Mouse (Mus musculus) MEL (cell line): ENCODE data around the gene Fbxl2. TPM values are rescaled to one million over a fixed set of nuclear protein-coding genes. Genes with fewer than 3 reads are reported as not detected.
A peak's percentile ranks its signal among the peaks of the same experiment; 100 is the strongest.

ENCODE experiments used
- DNase-seq: peaks from one replicate; pipeline ENCODE4 v3.0.0; 2011; ENCODE audit warnings: low read depth, low spot score
- H3K27ac ChIP-seq: 2 replicates; pipeline ENCODE4 v1.5.1; 2012; ENCODE audit warnings: low read depth, mild to moderate bottlenecking, control low read depth, low read length, moderate library complexity; ENCODE audit not compliant: control insufficient read depth
- H3K27me3 ChIP-seq, 2 experiments: fragments of 150-350 bp in 1 of 2; sonication (generic) in 1 of 2; 2 replicates each; pipeline ENCODE4 v1.6.1; 2012; ENCODE audit warnings: low read length in 2 of 2, mild to moderate bottlenecking in 2 of 2, improper control_type of control experiment in 1 of 2, moderate library complexity in 1 of 2; ENCODE audit not compliant: insufficient read depth in 2 of 2, control insufficient read depth in 1 of 2
- H3K36me3 ChIP-seq, 2 experiments: 2 replicates each; pipeline ENCODE4 v1.6.1; 2012 to 2014; ENCODE audit warnings: low read length in 2 of 2, improper control_type of control experiment in 1 of 2, inconsistent platforms in 1 of 2, mild to moderate bottlenecking in 1 of 2; ENCODE audit not compliant: insufficient read depth in 2 of 2, control insufficient read depth in 1 of 2
- H3K4me1 ChIP-seq, 2 experiments: fragments of 150-350 bp in 1 of 2; sonication (generic) in 1 of 2; 2 replicates each; pipeline ENCODE4 v1.6.1; 2012; ENCODE audit warnings: low read length in 2 of 2, improper control_type of control experiment in 1 of 2, mild to moderate bottlenecking in 1 of 2; ENCODE audit not compliant: insufficient read depth in 2 of 2, control insufficient read depth in 1 of 2
- H3K4me3 ChIP-seq, 2 experiments: fragments of 150-350 bp in 1 of 2; sonication (generic) in 1 of 2; 2 replicates each; pipeline ENCODE4 v1.5.1; 2012; ENCODE audit warnings: low read depth in 2 of 2, low read length in 2 of 2, mild to moderate bottlenecking in 2 of 2, moderate library complexity in 2 of 2, control low read depth in 1 of 2, improper control_type of control experiment in 1 of 2; ENCODE audit not compliant: control insufficient read depth in 1 of 2, insufficient read depth in 1 of 2
- H3K79me2 ChIP-seq: 2 replicates; pipeline ENCODE4 v1.6.1; 2012; ENCODE audit warnings: mild to moderate bottlenecking, low read length, moderate library complexity; ENCODE audit not compliant: control insufficient read depth, poor library complexity, insufficient read depth
- H3K9ac ChIP-seq: 2 replicates; pipeline ENCODE4 v1.6.1; 2012; ENCODE audit warnings: low read depth, mild to moderate bottlenecking, control low read depth, low read length, moderate library complexity; ENCODE audit not compliant: control insufficient read depth, poor library complexity, severe bottlenecking
- H3K9me3 ChIP-seq: fragments of 150-350 bp; sonication (generic); replicated peaks from 2 replicates; pipeline ENCODE4 v1.6.1; 2012; ENCODE audit warnings: mild to moderate bottlenecking, low read length, improper control_type of control experiment, moderate library complexity; ENCODE audit not compliant: insufficient read depth
- CHD1 ChIP-seq: IDR thresholded peaks from 2 replicates; pipeline ENCODE4 v1.6.1; 2012; ENCODE audit warnings: low read depth, mild to moderate bottlenecking, inconsistent platforms, low read length, improper control_type of control experiment
- CHD2 ChIP-seq: IDR thresholded peaks from 2 replicates; pipeline ENCODE4 v1.6.1; 2011; ENCODE audit warnings: low read length, improper control_type of control experiment
- CTCF ChIP-seq, 3 experiments: IDR thresholded peaks in 2 of 3; conservative IDR thresholded peaks in 1 of 3; 2 replicates each; pipeline ENCODE4 v1.5.1; 2011 to 2012; ENCODE audit warnings: low read length in 3 of 3, low read depth in 2 of 3, mild to moderate bottlenecking in 2 of 3, improper control_type of control experiment in 1 of 3, inconsistent platforms in 1 of 3, mixed read lengths in 1 of 3, moderate library complexity in 1 of 3; ENCODE audit not compliant: control insufficient read depth in 1 of 3, insufficient read depth in 1 of 3, poor library complexity in 1 of 3, severe bottlenecking in 1 of 3
- E2F4 ChIP-seq: IDR thresholded peaks from 2 replicates; pipeline ENCODE4 v1.6.1; 2011; ENCODE audit warnings: low read depth, low read length, improper control_type of control experiment, borderline replicate concordance
- ETS1 ChIP-seq: IDR thresholded peaks from 2 replicates; pipeline ENCODE4 v1.6.1; 2012; ENCODE audit warnings: low read depth, mild to moderate bottlenecking, inconsistent platforms, low read length, improper control_type of control experiment, moderate library complexity
- GABPA ChIP-seq: IDR thresholded peaks from 2 replicates; pipeline ENCODE4 v1.6.1; 2012; ENCODE audit warnings: low read depth, mild to moderate bottlenecking, inconsistent platforms, low read length, improper control_type of control experiment, moderate library complexity
- GATA1 ChIP-seq: IDR thresholded peaks from 2 replicates; pipeline ENCODE4 v1.6.1; 2011; ENCODE audit warnings: low read depth, low read length, improper control_type of control experiment
- HCFC1 ChIP-seq: IDR thresholded peaks from 2 replicates; pipeline ENCODE4 v1.6.1; 2012; ENCODE audit warnings: low read depth, mild to moderate bottlenecking, inconsistent platforms, low read length, improper control_type of control experiment, moderate library complexity
- KAT2A ChIP-seq: conservative IDR thresholded peaks from 2 replicates; pipeline ENCODE4 v1.6.1; 2012; ENCODE audit warnings: low read depth, low read length, improper control_type of control experiment, inconsistent platforms
- MAFK ChIP-seq: IDR thresholded peaks from 2 replicates; pipeline ENCODE4 v1.6.1; 2011; ENCODE audit warnings: low read depth, mild to moderate bottlenecking, low read length, improper control_type of control experiment, borderline replicate concordance
- MAZ ChIP-seq: IDR thresholded peaks from 2 replicates; pipeline ENCODE4 v1.6.1; 2012; ENCODE audit warnings: low read depth, mild to moderate bottlenecking, inconsistent platforms, low read length, improper control_type of control experiment
- MEF2A ChIP-seq: IDR thresholded peaks from 2 replicates; pipeline ENCODE4 v1.6.1; 2014; ENCODE audit warnings: low read depth, mild to moderate bottlenecking, inconsistent platforms, low read length, improper control_type of control experiment; ENCODE audit not compliant: poor library complexity, insufficient replicate concordance, severe bottlenecking; ENCODE audit errors: extremely low read depth
- NELFE ChIP-seq: IDR thresholded peaks from 2 replicates; pipeline ENCODE4 v1.6.1; 2011; ENCODE audit warnings: low read depth, low read length, improper control_type of control experiment
- NRF1 ChIP-seq: IDR thresholded peaks from 2 replicates; pipeline ENCODE4 v1.6.1; 2014; ENCODE audit warnings: low read depth, mild to moderate bottlenecking, inconsistent platforms, low read length, improper control_type of control experiment, moderate library complexity; ENCODE audit not compliant: poor library complexity, insufficient read depth, severe bottlenecking
- POLR2A ChIP-seq, 2 experiments: IDR thresholded peaks; 2 replicates each; pipeline ENCODE4 v1.6.1; 2011 to 2012; ENCODE audit warnings: low read length in 2 of 2, mild to moderate bottlenecking in 2 of 2, control low read depth in 1 of 2, improper control_type of control experiment in 1 of 2, low read depth in 1 of 2, moderate library complexity in 1 of 2; ENCODE audit not compliant: control insufficient read depth in 1 of 2, insufficient read depth in 1 of 2, poor library complexity in 1 of 2
- POLR2AphosphoS2 ChIP-seq: IDR thresholded peaks from 2 replicates; pipeline ENCODE4 v1.6.1; 2011; ENCODE audit warnings: low read length, improper control_type of control experiment
- POLR2AphosphoS5 ChIP-seq: IDR thresholded peaks from 2 replicates; pipeline ENCODE4 v1.6.1; 2012; ENCODE audit warnings: low read depth, borderline replicate concordance, mild to moderate bottlenecking, inconsistent platforms, low read length, moderate library complexity, mixed read lengths
- RCOR1 ChIP-seq: IDR thresholded peaks from 2 replicates; pipeline ENCODE4 v1.6.1; 2012; ENCODE audit warnings: low read depth, mild to moderate bottlenecking, inconsistent platforms, low read length, improper control_type of control experiment
- TBP ChIP-seq: IDR thresholded peaks from 2 replicates; pipeline ENCODE4 v1.8.0; 2011; ENCODE audit warnings: low read depth, low read length, improper control_type of control experiment
- TCF12 ChIP-seq: IDR thresholded peaks from 2 replicates; pipeline ENCODE4 v1.6.1; 2014; ENCODE audit warnings: low read depth, mild to moderate bottlenecking, inconsistent platforms, low read length, improper control_type of control experiment, moderate library complexity
- UBTF ChIP-seq: IDR thresholded peaks from 2 replicates; pipeline ENCODE4 v1.6.1; 2012; ENCODE audit warnings: low read depth, mild to moderate bottlenecking, inconsistent platforms, low read length, improper control_type of control experiment, moderate library complexity, borderline replicate concordance; ENCODE audit not compliant: insufficient read depth
- USF1 ChIP-seq: IDR thresholded peaks from 2 replicates; pipeline ENCODE4 v1.6.1; 2014; ENCODE audit warnings: low read depth, mild to moderate bottlenecking, inconsistent platforms, low read length, improper control_type of control experiment, moderate library complexity
- ZMIZ1 ChIP-seq: IDR thresholded peaks from 2 replicates; pipeline ENCODE4 v1.6.1; 2012; ENCODE audit warnings: low read depth, mild to moderate bottlenecking, inconsistent platforms, low read length, improper control_type of control experiment, moderate library complexity
- ZNF384 ChIP-seq: IDR thresholded peaks from 2 replicates; pipeline ENCODE4 v1.6.1; 2012; ENCODE audit warnings: low read depth, mild to moderate bottlenecking, inconsistent platforms, low read length, improper control_type of control experiment
- polyA plus RNA-seq, 2 experiments: library from polyadenylated mRNA; stranded (reverse) in 1 of 2; unstranded in 1 of 2; fragments of >175 nt in 1 of 2; fragments of >200 nt in 1 of 2; gene quantifications; 2 replicates each; pipeline versions ENCODE4 v1.2.1 to v1.2.4; 2012; ENCODE audit warnings: low replicate concordance in 2 of 2, low read depth in 1 of 2; ENCODE audit not compliant: insufficient read length in 2 of 2, insufficient read depth in 1 of 2, missing spikeins in 1 of 2
- total RNA-seq: library from RNA; depleted of rRNA; stranded (reverse); fragments of 300-350 nt; gene quantifications from 2 replicates; pipeline ENCODE4 v1.2.3, GENCODE M21; 2012

Gene Fbxl2
- total and polyA plus RNA-seq, 3 experiments = 1.8 to 3.0 TPM; not detected in 1

- H3K36me3 ChIP-seq = no peaks in the 10 kb centered on the region
- no peak overlapping the region for H3K9ac ChIP-seq
- no peaks in the 10 kb centered on the region for H3K79me2 ChIP-seq
- DNase-seq = no peak
- TF ChIP-seq TBP = no peak
- TF ChIP-seq USF1 = no peak
- no peak for TF ChIP-seq CTCF (IDR thresholded peaks at IDR 0.05 in 2 of 3, conservative IDR thresholded peaks at IDR 0.05 in 1 of 3; ENCODE audit: control insufficient read depth in 1 of 3, insufficient read depth in 1 of 3, low read depth in 2 of 3, low read length in 3 of 3, poor library complexity in 1 of 3, severe bottlenecking in 1 of 3)
- no peak for TF ChIP-seq ZMIZ1
- no peak for TF ChIP-seq POLR2AphosphoS2
- 0 out of 2 replicates have a peak, but pooled peaks have one; percentile 7 for TF ChIP-seq ZNF384
- H3K27ac ChIP-seq = no peak overlapping the region
- H3K9me3 ChIP-seq = no peaks in the 10 kb centered on the region
- no peaks in the 10 kb centered on the region for H3K27me3 ChIP-seq
- no peaks in the 10 kb centered on the region for H3K4me1 ChIP-seq
- H3K4me3 ChIP-seq = no peak overlapping the region
Measured at GRCm38 (mm10) chr9:114052866-114053265, 6.9 kb upstream of the Fbxl2 start.

GRCm38 (mm10) chr9:114052031-114052430 lies 6.0 kb upstream of the Fbxl2 start:
- Histone ChIP-seq H3K4me3 (no peak overlapping the region), H3K9ac (no peak overlapping the region), H3K79me2 (no peaks in the 10 kb centered on the region), H3K36me3 (no peaks in the 10 kb centered on the region), H3K27me3 (no peaks in the 10 kb centered on the region), H3K4me1 (no peaks in the 10 kb centered on the region), H3K9me3 (no peaks in the 10 kb centered on the region), H3K27ac (no peak overlapping the region)
- no peak for DNase-seq
- no peak for TF ChIP-seq POLR2A (IDR thresholded peaks at IDR 0.05; ENCODE audit: control insufficient read depth in 1 of 2, insufficient read depth in 1 of 2, low read depth in 1 of 2, low read length in 2 of 2, poor library complexity in 1 of 2)
- TF ChIP-seq CHD1 = no peak
- no peak for TF ChIP-seq NRF1
- no peak for TF ChIP-seq MAFK
- TF ChIP-seq GATA1 = no peak
- TF ChIP-seq POLR2AphosphoS5 = no peak

GRCm38 (mm10) chr9:114050778-114051177 lies 4.8 kb upstream of the Fbxl2 start:
- Histone ChIP-seq H3K79me2 (no peaks in the 10 kb centered on the region), H3K4me1 (no peaks in the 10 kb centered on the region), H3K27ac (no peak overlapping the region), H3K4me3 (no peak overlapping the region), H3K36me3 (no peaks in the 10 kb centered on the region), H3K9me3 (no peaks in the 10 kb centered on the region), H3K27me3 (no peaks in the 10 kb centered on the region), H3K9ac (no peak overlapping the region)
- DNase-seq = no peak
- TF ChIP-seq HCFC1 (no peak), ETS1 (no peak), MAFK (no peak), MEF2A (no peak), E2F4 (no peak), UBTF (no peak), NELFE (no peak), CTCF (IDR thresholded peaks at IDR 0.05 in 2 of 3, conservative IDR thresholded peaks at IDR 0.05 in 1 of 3; ENCODE audit: control insufficient read depth in 1 of 3, insufficient read depth in 1 of 3, low read depth in 2 of 3, low read length in 3 of 3, poor library complexity in 1 of 3, severe bottlenecking in 1 of 3) (no peak), TBP (no peak), ZNF384 (no peak), MAZ (no peak), CHD2 (no peak), KAT2A (no peak), ZMIZ1 (no peak), GATA1 (no peak), RCOR1 (no peak), TCF12 (no peak), NRF1 (no peak), POLR2A (IDR thresholded peaks at IDR 0.05; ENCODE audit: control insufficient read depth in 1 of 2, insufficient read depth in 1 of 2, low read depth in 1 of 2, low read length in 2 of 2, poor library complexity in 1 of 2) (no peak), GABPA (no peak)
- TF ChIP-seq, all 39 proteins: peak for 0
